Mouse (Mus musculus): Measurements from ENCODE around the gene Usp37.

DNA sequence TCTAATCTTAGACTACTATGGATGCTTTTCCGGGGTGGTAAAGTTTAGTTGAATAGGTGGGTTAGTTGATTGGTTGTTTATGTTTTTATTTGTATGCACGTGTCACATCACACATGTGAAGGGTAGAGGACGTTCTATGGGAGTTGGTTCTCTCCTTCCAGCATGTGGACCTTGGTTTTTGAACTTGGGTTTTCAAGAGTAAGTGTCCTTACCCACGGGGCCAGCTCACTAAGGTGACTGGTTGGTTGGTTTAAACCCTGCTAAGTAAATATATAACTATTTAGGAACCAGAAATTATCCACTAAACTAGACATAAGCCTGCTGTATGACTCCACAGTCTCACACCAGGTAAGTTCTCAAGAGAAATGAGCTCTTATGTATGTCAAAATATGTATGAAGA is 19.3 kb downstream of the Usp37 start:
- TF ChIP-seq POLR2A (IDR thresholded peaks at IDR 0.05; ENCODE audit: low read depth, low read length) (no peak), CTCF (IDR thresholded peaks at IDR 0.05; ENCODE audit: extremely low read depth, insufficient read length, insufficient replicate concordance, low read depth, low read length) (no peak)
